Mouse (Mus musculus): ENCODE measurements around the gene Pno1. TPM values are rescaled to one million over a fixed set of nuclear protein-coding genes. Genes with fewer than 3 reads are reported as not detected.

Gene Pno1
- polyA plus RNA-seq, 1 experiment = 13.7 TPM

GRCm38 (mm10) chr11:17215475-17215874 is 4.1 kb upstream of the Pno1 start:
- Histone ChIP-seq H3K4me3 (ENCODE audit: insufficient read depth, low read length) (no peak overlapping the region), H3K27ac (ENCODE audit: insufficient read depth, low read length) (no peak overlapping the region), H3K4me1 (ENCODE audit: control insufficient read depth, insufficient read depth, low read length) (no peaks in the 10 kb centered on the region; the same call in 1 of the 2 replicates)
- TF ChIP-seq POLR2A (IDR thresholded peaks at IDR 0.05; ENCODE audit: extremely low read depth, insufficient read depth, low read length) = no peak
- TF ChIP-seq CTCF (IDR thresholded peaks at IDR 0.05; ENCODE audit: extremely low read depth, insufficient read depth, low read length) = no peak

GRCm38 (mm10) chr11:17212903-17213509 is 1.6 kb upstream of the Pno1 start:
- TF ChIP-seq POLR2A (IDR thresholded peaks at IDR 0.05; ENCODE audit: extremely low read depth, insufficient read depth, low read length) (no peak), CTCF (IDR thresholded peaks at IDR 0.05; ENCODE audit: extremely low read depth, insufficient read depth, low read length) (no peak)
- Histone ChIP-seq H3K27ac (ENCODE audit: insufficient read depth, low read length) (no peak overlapping the region), H3K4me3 (ENCODE audit: insufficient read depth, low read length) (no peak overlapping the region; the same call in 1 of the 2 replicates), H3K4me1 (ENCODE audit: control insufficient read depth, insufficient read depth, low read length) (no peaks in the 10 kb centered on the region; the same call in 1 of the 2 replicates)

- no peaks in the 10 kb centered on the region; the same call in 1 of the 2 replicates for H3K4me1 ChIP-seq (ENCODE audit: control insufficient read depth, insufficient read depth, low read length)
- H3K4me3 ChIP-seq (ENCODE audit: insufficient read depth, low read length) = peak overlapping the region; percentile 42
- peak; percentile 61; the same call in 1 of the 2 replicates for TF ChIP-seq POLR2A (IDR thresholded peaks at IDR 0.05; ENCODE audit: extremely low read depth, insufficient read depth, low read length)
- TF ChIP-seq CTCF (IDR thresholded peaks at IDR 0.05; ENCODE audit: extremely low read depth, insufficient read depth, low read length) = no peak
- no peak overlapping the region for H3K27ac ChIP-seq (ENCODE audit: insufficient read depth, low read length)
Measured at GRCm38 (mm10) chr11:17212141-17212495, 750 bp upstream of the Pno1 start.

- no peak overlapping the region for H3K27ac ChIP-seq (ENCODE audit: insufficient read depth, low read length)
- H3K4me1 ChIP-seq (ENCODE audit: control insufficient read depth, insufficient read depth, low read length) = no peaks in the 10 kb centered on the region
- TF ChIP-seq POLR2A (IDR thresholded peaks at IDR 0.05; ENCODE audit: extremely low read depth, insufficient read depth, low read length) (no peak), CTCF (IDR thresholded peaks at IDR 0.05; ENCODE audit: extremely low read depth, insufficient read depth, low read length) (no peak)
- H3K4me3 ChIP-seq (ENCODE audit: insufficient read depth, low read length) = no peak overlapping the region
Measured at GRCm38 (mm10) chr11:17202481-17202880, 8.9 kb downstream of the Pno1 start.

- Histone ChIP-seq H3K4me3 (ENCODE audit: insufficient read depth, low read length) (no peak overlapping the region), H3K27ac (ENCODE audit: insufficient read depth, low read length) (no peak overlapping the region), H3K4me1 (ENCODE audit: control insufficient read depth, insufficient read depth, low read length) (no peaks in the 10 kb centered on the region)
- TF ChIP-seq POLR2A (IDR thresholded peaks at IDR 0.05; ENCODE audit: extremely low read depth, insufficient read depth, low read length) = no peak
Measured at GRCm38 (mm10) chr11:17200936-17201335, 10.4 kb downstream of the Pno1 start.

DNA sequence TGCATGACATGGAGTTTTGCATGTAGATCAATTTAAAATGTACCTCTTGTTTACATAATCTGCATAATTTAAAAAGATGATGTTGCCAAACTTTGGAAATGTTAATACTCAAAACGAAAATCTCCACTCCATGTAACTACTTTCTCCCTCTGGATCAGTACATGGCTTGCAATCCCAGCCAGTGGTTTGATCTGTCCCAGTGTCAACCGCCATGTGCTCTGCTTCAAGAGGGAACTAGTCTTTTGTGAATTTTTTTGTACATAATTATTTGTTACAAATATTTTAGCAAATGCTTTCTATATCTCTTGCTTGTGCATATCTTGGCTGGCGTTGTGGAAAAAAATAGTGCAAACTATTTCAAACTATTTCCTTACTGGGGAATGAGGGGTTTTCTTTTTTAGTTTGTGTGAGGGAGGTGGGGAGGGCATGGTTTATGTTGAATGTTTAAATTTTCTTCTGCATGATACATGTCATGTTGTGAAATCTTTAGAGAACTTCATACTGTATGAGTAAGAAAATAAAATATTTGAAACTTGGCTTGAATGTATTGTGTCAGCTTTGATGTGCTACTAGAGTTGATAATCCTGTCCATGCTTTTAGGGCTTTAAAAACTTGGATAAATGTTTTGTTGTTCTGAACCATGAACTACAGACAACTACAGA is 11.4 kb downstream of the Pno1 start:
- Histone ChIP-seq H3K27ac (ENCODE audit: insufficient read depth, low read length) (no peak overlapping the region), H3K4me3 (ENCODE audit: insufficient read depth, low read length) (no peak overlapping the region), H3K4me1 (ENCODE audit: control insufficient read depth, insufficient read depth, low read length) (no peaks in the 10 kb centered on the region)
- TF ChIP-seq CTCF (IDR thresholded peaks at IDR 0.05; ENCODE audit: extremely low read depth, insufficient read depth, low read length) (no peak), POLR2A (IDR thresholded peaks at IDR 0.05; ENCODE audit: extremely low read depth, insufficient read depth, low read length) (no peak)

GRCm38 (mm10) chr11:17199170-17199569 is 12.2 kb downstream of the Pno1 start:
- H3K4me1 ChIP-seq (ENCODE audit: control insufficient read depth, insufficient read depth, low read length) = no peaks in the 10 kb centered on the region
- H3K27ac ChIP-seq (ENCODE audit: insufficient read depth, low read length) = no peak overlapping the region
- TF ChIP-seq POLR2A (IDR thresholded peaks at IDR 0.05; ENCODE audit: extremely low read depth, insufficient read depth, low read length) = no peak
- no peak for TF ChIP-seq CTCF (IDR thresholded peaks at IDR 0.05; ENCODE audit: extremely low read depth, insufficient read depth, low read length)
- no peak overlapping the region for H3K4me3 ChIP-seq (ENCODE audit: insufficient read depth, low read length)

DNA sequence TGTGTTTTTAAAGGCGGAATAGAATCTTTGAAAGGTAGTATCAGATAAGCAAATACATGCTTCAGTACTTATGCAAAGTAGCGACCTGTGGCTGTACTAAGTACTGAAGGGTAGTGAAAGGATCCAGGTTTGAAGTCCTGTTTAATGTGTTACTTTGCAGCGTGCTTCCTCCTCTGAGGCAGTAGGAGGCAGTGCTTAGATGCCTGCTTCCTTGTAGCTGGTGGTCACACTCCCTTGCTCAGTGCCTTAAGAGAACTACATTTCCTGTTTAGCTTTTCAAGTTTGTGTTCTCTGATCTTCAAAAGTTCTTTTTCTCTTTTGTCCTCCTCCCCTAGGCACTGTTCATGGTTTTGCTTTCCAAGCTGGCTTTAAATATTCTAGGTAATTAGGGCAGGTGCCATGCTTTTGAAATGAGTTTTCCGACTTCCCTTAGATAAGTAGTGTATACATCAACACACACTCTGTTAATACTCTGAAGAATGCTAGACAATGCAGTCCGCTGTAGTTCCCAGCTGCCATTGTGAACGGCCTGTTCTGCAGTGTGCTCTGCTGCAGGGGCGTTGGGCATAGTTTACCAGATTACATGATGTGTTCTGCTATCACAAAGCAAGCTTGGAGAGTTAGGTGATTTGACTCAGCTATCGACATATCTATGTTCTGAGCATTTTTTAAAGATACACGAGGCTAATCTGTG is 19.1 kb downstream of the Pno1 start:
- TF ChIP-seq POLR2A (IDR thresholded peaks at IDR 0.05; ENCODE audit: extremely low read depth, insufficient read depth, low read length) = no peak
- 0 out of 2 replicates have a peak, but pooled peaks have one; percentile 8 for TF ChIP-seq CTCF (IDR thresholded peaks at IDR 0.05; ENCODE audit: extremely low read depth, insufficient read depth, low read length)
- Histone ChIP-seq H3K4me1 (ENCODE audit: control insufficient read depth, insufficient read depth, low read length) (no peaks in the 10 kb centered on the region; the same call in 1 of the 2 replicates), H3K27ac (ENCODE audit: insufficient read depth, low read length) (no peak overlapping the region), H3K4me3 (ENCODE audit: insufficient read depth, low read length) (no peak overlapping the region)

- Histone ChIP-seq H3K4me3 (ENCODE audit: insufficient read depth, low read length) (no peak overlapping the region), H3K27ac (ENCODE audit: insufficient read depth, low read length) (no peak overlapping the region), H3K4me1 (ENCODE audit: control insufficient read depth, insufficient read depth, low read length) (peaks cover 2% of the 10 kb centered on the region)
- TF ChIP-seq POLR2A (IDR thresholded peaks at IDR 0.05; ENCODE audit: extremely low read depth, insufficient read depth, low read length) = no peak
- TF ChIP-seq CTCF (IDR thresholded peaks at IDR 0.05; ENCODE audit: extremely low read depth, insufficient read depth, low read length) = no peak
Measured at GRCm38 (mm10) chr11:17188786-17189185, 22.6 kb downstream of the Pno1 start.
